Mouse (Mus musculus) forebrain, embryonic 10.5 days (tissue): Measurements from ENCODE around the gene Gm20696. TPM values are rescaled to one million over a fixed set of nuclear protein-coding genes. Genes with fewer than 3 reads are reported as not detected.
A peak's percentile ranks its signal among the peaks of the same experiment; 100 is the strongest.

Source experiments
- DNase-seq: peaks from one replicate; pipeline ENCODE4 v3.0.0-alpha.2; 2017; ENCODE audit warnings: low spot score; ENCODE audit errors: extremely low spot score
- H3K27ac ChIP-seq: fragments of 300-500 bp; sonication (generic); 2 replicates; pipeline ENCODE4 v1.5.1; 2016; ENCODE audit warnings: mild to moderate bottlenecking
- H3K27me3 ChIP-seq: fragments of 300-500 bp; sonication (generic); 2 replicates; pipeline ENCODE4 v1.6.1; 2016; ENCODE audit warnings: mild to moderate bottlenecking; ENCODE audit not compliant: poor library complexity, severe bottlenecking
- H3K36me3 ChIP-seq: fragments of 300-500 bp; sonication (generic); replicated peaks from 2 replicates; pipeline ENCODE4 v1.6.1; 2016; ENCODE audit warnings: mild to moderate bottlenecking, moderate library complexity
- H3K4me1 ChIP-seq: fragments of 300-500 bp; sonication (generic); 2 replicates; pipeline ENCODE4 v1.6.1; 2016
- H3K4me3 ChIP-seq: fragments of 300-500 bp; sonication (generic); 2 replicates; pipeline ENCODE4 v1.5.1; 2016; ENCODE audit warnings: mild to moderate bottlenecking, moderate library complexity
- H3K9me3 ChIP-seq: fragments of 300-500 bp; sonication (generic); 2 replicates; pipeline ENCODE4 v1.6.1; 2016; ENCODE audit warnings: mild to moderate bottlenecking, moderate library complexity
- WGBS: fragments of 180-500 bp; shearing (Covaris S2); methylation state at CpG from one replicate; pipeline ENCODE4 v1.1.7; 2016; 5-methylcytosine and 5-hydroxymethylcytosine counted together
- polyA plus RNA-seq: library from polyadenylated mRNA; unstranded; fragments of >200 nt; fragmentation: Nextera tagmentation; extraction: Ambion mirVana; gene quantifications from 2 replicates; pipeline ENCODE4 v1.2.1, GENCODE M21; 2016

Gm20696 gene
- polyA plus RNA-seq, 1 experiment from 2014 or later, result 3.6 TPM

DNA sequence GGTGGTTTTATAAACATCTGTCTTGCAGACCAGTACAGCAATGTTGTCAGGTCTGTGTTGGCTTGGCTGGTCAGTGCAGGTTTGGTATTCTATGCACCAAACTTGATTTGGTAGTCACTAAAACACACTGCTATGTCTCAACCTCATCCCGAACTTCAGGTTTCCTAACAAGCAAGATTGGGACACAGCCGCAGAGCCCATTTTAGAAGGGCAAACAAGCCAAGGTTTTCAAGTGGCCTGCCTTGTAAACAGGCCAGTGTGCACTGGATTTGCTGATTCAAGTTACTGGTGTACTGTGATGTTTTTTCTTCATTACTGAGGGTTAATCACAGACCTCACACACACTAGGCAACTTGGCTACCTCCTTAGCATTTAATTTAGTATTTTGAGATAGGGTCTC, 10.5 kb downstream of the Gm20696 start:
- Histone ChIP-seq H3K4me1 (peaks cover 14% of the 10 kb centered on the region; the same call in 1 of the 2 replicates), H3K36me3 (no peaks in the 10 kb centered on the region), H3K9me3 (no peaks in the 10 kb centered on the region), H3K27ac (no peak overlapping the region), H3K27me3 (no peaks in the 10 kb centered on the region; the same call in 1 of the 2 replicates), H3K4me3 (no peak overlapping the region)
- DNase-seq, result no peak
- 91% methylated on average over 2 of the region's 2 CpGs for WGBS

DNA sequence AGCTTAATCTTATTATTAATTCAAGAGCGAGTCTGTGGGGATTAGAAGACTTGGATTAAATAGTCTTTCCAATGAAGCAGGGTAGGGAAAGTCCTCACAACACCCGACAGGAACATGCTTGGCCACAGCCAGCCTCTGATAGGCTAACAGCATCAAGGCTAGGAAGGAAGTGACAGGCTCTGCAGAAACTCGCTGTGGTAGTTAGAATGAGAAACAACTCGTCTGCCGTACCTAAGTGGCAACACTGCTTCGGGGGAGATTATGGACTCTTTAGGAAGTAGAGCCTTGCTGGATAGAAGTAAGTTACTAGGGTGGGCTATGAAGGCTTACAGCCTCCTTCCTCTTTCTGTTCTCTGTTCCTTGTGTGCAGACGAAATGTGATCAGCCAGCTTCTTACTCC, 11.1 kb downstream of the Gm20696 start:
- H3K27ac ChIP-seq, result no peak overlapping the region
- 68% methylated on average over 7 of the region's 7 CpGs for WGBS
- no peak overlapping the region for H3K4me3 ChIP-seq
- no peak for DNase-seq
- H3K4me1 ChIP-seq, result peaks cover 14% of the 10 kb centered on the region; the same call in 1 of the 2 replicates
- H3K27me3 ChIP-seq, result no peaks in the 10 kb centered on the region; the same call in 1 of the 2 replicates
- H3K36me3 ChIP-seq, result no peaks in the 10 kb centered on the region
- no peaks in the 10 kb centered on the region for H3K9me3 ChIP-seq

GRCm38 (mm10) chr6:99654343-99654742, 12.3 kb downstream of the Gm20696 start:
- H3K27me3 ChIP-seq, result no peaks in the 10 kb centered on the region; the same call in 1 of the 2 replicates
- H3K36me3 ChIP-seq, result no peaks in the 10 kb centered on the region
- H3K27ac ChIP-seq, result no peak overlapping the region
- H3K9me3 ChIP-seq, result no peaks in the 10 kb centered on the region
- no peak overlapping the region for H3K4me3 ChIP-seq
- DNase-seq, result no peak
- 74% methylated on average over 5 of the region's 5 CpGs for WGBS
- peaks cover 14% of the 10 kb centered on the region; the same call in 1 of the 2 replicates for H3K4me1 ChIP-seq

- Histone ChIP-seq H3K36me3 (no peaks in the 10 kb centered on the region), H3K4me1 (peaks cover 14% of the 10 kb centered on the region; the same call in 1 of the 2 replicates), H3K9me3 (no peaks in the 10 kb centered on the region), H3K4me3 (no peak overlapping the region), H3K27me3 (no peaks in the 10 kb centered on the region; the same call in 1 of the 2 replicates), H3K27ac (no peak overlapping the region)
- DNase-seq, result no peak
- WGBS, result 90% methylated on average over 2 of the region's 2 CpGs
Measured at GRCm38 (mm10) chr6:99652341-99652740, 14.3 kb downstream of the Gm20696 start.

- Histone ChIP-seq H3K4me3 (no peak overlapping the region), H3K27ac (no peak overlapping the region), H3K36me3 (peaks cover 10% of the 10 kb centered on the region), H3K4me1 (peaks cover 11% of the 10 kb centered on the region; the same call in 1 of the 2 replicates), H3K27me3 (no peaks in the 10 kb centered on the region; the same call in 1 of the 2 replicates), H3K9me3 (peaks cover 5% of the 10 kb centered on the region; the same call in 1 of the 2 replicates)
- no peak for DNase-seq
- 76% methylated on average over 2 of the region's 2 CpGs for WGBS
Measured at GRCm38 (mm10) chr6:99649307-99649706, 17.3 kb downstream of the Gm20696 start.

DNA sequence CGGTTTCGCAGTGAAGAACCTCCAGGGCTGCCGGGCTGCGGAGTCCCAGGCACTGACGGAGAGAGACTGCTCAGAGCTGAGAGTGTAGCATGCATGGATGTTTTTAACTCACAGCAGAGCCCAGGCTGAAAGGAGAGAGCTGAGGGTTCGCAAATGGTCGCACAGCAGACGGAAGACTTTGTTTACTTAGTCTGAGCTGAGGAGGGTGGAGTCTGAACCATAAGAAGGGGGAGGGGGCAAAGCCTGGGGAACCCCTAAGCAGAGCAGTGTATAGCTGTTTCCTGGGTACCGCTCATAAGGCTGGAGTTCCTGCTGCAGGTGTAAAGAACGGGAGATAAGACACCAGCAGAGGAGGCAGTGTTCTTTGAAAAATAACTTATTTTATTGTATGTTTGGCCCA, 20.3 kb downstream of the Gm20696 start:
- DNase-seq, result no peak
- WGBS, result 71% methylated on average over 10 of the region's 10 CpGs
- no peak overlapping the region for H3K27ac ChIP-seq
- peaks cover 10% of the 10 kb centered on the region for H3K36me3 ChIP-seq
- peaks cover 5% of the 10 kb centered on the region; the same call in 1 of the 2 replicates for H3K9me3 ChIP-seq
- 0 out of 2 replicates have a peak, but pooled peaks cover 9% of the 10 kb centered on the region for H3K4me1 ChIP-seq
- H3K27me3 ChIP-seq, result no peaks in the 10 kb centered on the region
- no peak overlapping the region for H3K4me3 ChIP-seq

GRCm38 (mm10) chr6:99644876-99645275, 21.7 kb downstream of the Gm20696 start:
- WGBS, result 90% methylated on average over 5 of the region's 5 CpGs
- Histone ChIP-seq H3K9me3 (peaks cover 5% of the 10 kb centered on the region; the same call in 1 of the 2 replicates), H3K27me3 (no peaks in the 10 kb centered on the region), H3K36me3 (peaks cover 10% of the 10 kb centered on the region), H3K4me3 (no peak overlapping the region), H3K4me1 (0 out of 2 replicates have a peak, but pooled peaks cover 9% of the 10 kb centered on the region), H3K27ac (no peak overlapping the region)
- no peak for DNase-seq

GRCm38 (mm10) chr6:99644386-99644785, 22.2 kb downstream of the Gm20696 start:
- Histone ChIP-seq H3K4me1 (0 out of 2 replicates have a peak, but pooled peaks cover 9% of the 10 kb centered on the region), H3K36me3 (peaks cover 12% of the 10 kb centered on the region), H3K27ac (no peak overlapping the region), H3K27me3 (no peaks in the 10 kb centered on the region), H3K4me3 (no peak overlapping the region), H3K9me3 (peaks cover 5% of the 10 kb centered on the region; the same call in 1 of the 2 replicates)
- no peak for DNase-seq
- 84% methylated on average over 5 of the region's 5 CpGs for WGBS

DNA sequence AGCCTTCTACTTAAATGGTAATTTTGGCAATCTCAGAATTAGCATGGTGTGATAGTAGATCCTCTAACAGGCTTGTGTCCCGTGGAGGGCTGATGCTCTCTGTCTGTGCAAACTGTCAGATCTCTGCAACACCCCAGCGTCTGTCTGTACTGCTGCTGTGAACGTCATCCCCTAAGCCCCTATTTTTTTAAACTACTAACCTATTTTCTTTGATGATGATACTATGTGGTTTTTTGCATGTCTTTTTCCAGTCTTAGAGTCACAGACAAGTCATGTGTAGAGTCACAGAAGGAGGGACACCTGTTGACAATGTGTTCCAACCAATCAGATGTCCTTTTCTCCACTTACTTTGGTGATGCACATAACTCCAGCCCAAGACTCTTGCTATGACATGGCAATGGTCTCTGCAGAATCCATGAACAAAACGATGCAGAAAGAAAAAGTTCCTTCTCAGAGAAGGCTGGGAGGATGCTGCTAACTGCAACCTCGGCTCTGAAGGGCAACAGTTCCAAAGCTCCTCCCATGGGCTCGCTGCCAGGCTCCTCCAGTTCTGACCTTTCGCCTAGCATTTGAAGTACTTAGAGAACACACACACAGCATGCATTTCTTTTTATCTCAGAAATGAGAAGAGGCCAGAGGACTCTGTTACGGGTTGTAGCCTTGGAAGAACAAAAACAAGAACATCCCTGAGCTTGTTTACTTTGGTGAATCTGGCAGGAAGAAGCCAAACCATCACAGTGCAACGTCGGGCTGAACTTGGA, 23.0 kb downstream of the Gm20696 start:
- Histone ChIP-seq H3K4me1 (0 out of 2 replicates have a peak, but pooled peaks cover 9% of the 10 kb centered on the region), H3K27ac (no peak overlapping the region), H3K4me3 (no peak overlapping the region), H3K9me3 (peaks cover 5% of the 10 kb centered on the region; the same call in 1 of the 2 replicates), H3K36me3 (peaks cover 18% of the 10 kb centered on the region), H3K27me3 (no peaks in the 10 kb centered on the region)
- 79% methylated on average over 10 of the region's 10 CpGs for WGBS
- no peak for DNase-seq

DNA sequence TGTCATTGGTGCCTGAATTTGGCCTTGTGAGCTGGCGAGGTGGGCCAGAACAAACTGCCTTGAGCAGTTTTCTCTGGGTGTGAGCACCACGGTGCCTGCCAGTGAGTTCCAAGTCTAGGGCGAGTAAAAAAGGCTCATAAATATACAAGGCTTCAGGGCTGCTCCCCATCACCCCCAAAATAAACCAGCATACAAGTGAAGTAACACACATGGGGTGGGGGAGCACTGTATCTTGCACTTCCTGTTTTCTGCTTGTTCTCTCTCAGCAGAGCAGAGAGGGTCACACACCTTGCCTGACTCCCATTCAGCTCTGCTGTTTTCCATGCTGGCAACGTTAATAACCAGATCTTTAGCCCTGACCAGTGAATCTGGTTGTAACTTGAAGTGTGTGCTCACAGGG, 29.1 kb downstream of the Gm20696 start:
- DNase-seq, result no peak
- H3K27ac ChIP-seq, result peak overlapping the region; percentile 44; the same call in 1 of the 2 replicates
- 85% methylated on average over 4 of the region's 4 CpGs for WGBS

DNA sequence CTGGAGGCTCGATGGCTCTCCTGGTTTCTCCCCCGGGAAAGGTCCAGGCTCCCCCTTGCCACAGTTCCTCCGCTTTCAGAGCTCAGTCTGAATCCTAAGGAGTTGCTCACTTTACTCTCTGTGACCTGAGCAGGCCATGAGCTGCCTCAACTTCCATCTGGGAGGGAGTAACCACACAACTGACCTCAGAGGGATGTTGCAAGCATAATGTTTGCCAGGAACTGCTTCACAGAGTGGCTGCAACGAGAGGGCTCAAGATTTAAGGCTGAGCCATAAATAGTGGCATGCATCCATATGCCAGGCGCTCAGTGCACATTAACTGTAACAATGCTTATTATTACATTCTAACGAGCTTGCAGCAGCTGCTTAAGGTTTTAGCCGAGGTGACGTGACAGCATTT, 29.8 kb downstream of the Gm20696 start:
- Histone ChIP-seq H3K27ac (peak overlapping the region; percentile 44; the same call in 1 of the 2 replicates), H3K36me3 (peaks cover 23% of the 10 kb centered on the region), H3K4me3 (no peak overlapping the region), H3K4me1 (peaks cover 11% of the 10 kb centered on the region), H3K27me3 (no peaks in the 10 kb centered on the region), H3K9me3 (no peaks in the 10 kb centered on the region)
- no peak for DNase-seq
- WGBS, result 74% methylated on average over 8 of the region's 8 CpGs

More for the DNA sequence above, 29.1 kb downstream of the Gm20696 start:
- Histone ChIP-seq H3K4me3 (no peak overlapping the region), H3K27me3 (no peaks in the 10 kb centered on the region), H3K9me3 (no peaks in the 10 kb centered on the region), H3K36me3 (peaks cover 18% of the 10 kb centered on the region), H3K4me1 (peaks cover 11% of the 10 kb centered on the region)

GRCm38 (mm10) chr6:99636121-99636520, 30.5 kb downstream of the Gm20696 start:
- Histone ChIP-seq H3K27me3 (no peaks in the 10 kb centered on the region), H3K9me3 (no peaks in the 10 kb centered on the region), H3K4me1 (peaks cover 11% of the 10 kb centered on the region), H3K36me3 (peaks cover 27% of the 10 kb centered on the region), H3K4me3 (no peak overlapping the region), H3K27ac (no peak overlapping the region)
- WGBS, result 80% methylated on average over 9 of the region's 9 CpGs
- no peak for DNase-seq
